ENCODE assay signal across 14 mouse cellular contexts in the genomic region with DNA sequence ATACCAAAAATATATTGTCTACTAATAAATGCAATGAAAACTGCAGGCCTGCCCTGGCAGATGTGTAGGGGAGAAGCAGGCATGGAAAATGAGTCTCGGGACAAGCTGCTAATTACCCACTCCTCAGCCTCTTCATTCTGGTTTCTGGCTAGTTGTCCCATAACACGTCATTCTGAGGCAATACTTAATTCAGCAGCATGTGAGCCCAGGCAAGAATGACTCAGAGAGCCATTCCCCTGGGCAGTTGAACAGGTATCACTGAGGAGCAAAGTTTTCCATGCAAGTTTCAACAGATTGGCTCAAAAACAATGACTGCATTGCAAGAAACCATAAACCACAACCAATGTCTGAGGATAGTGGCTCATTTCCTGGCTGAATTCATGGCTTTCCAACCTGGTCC.
"Had no signal": no experiment of that assay in that cellular context is flagged by ENCODE, and none has a peak within 500 bp of the region (broad histone marks: within the 10 kb centered on the region; RNA-seq: fewer than 3 reads in every experiment).

No protein-coding gene starts in this region.

- H3K4me1 ChIP-seq: limb, embryonic 13.5 days; liver, embryonic 15.5 days; midbrain, embryonic 10.5 days; neural tube, embryonic 13.5 days had no signal

- H3K27ac ChIP-seq: kidney, postnatal 0 days; liver, embryonic 15.5 days; midbrain, embryonic 10.5 days; neural tube, embryonic 13.5 days had no signal

- H3K9me3 ChIP-seq: limb, embryonic 13.5 days; liver, embryonic 15.5 days; midbrain, embryonic 10.5 days; neural tube, embryonic 13.5 days had no signal

- DNase-seq: kidney, adult 2 months; kidney, postnatal 36 days; lung, adult 2 months; lung, postnatal 36 days; midbrain, embryonic 14.5 days; right cerebral cortex, postnatal 14 days; thymus, postnatal 4 days had no signal

- ATAC-seq: lung, postnatal 0 days had no signal

- H3K27me3 ChIP-seq: limb, embryonic 13.5 days; liver, embryonic 15.5 days; neural tube, embryonic 13.5 days had no signal

- H3K4me2 ChIP-seq: limb, embryonic 13.5 days; liver, embryonic 11.5 days; liver, embryonic 15.5 days; neural tube, embryonic 13.5 days had no signal

- H3K9ac ChIP-seq: limb, embryonic 13.5 days; liver, embryonic 15.5 days; neural tube, embryonic 13.5 days had no signal

- H3K36me3 ChIP-seq: limb, embryonic 13.5 days; liver, embryonic 15.5 days; midbrain, embryonic 10.5 days; neural tube, embryonic 13.5 days had no signal

- H3K4me3 ChIP-seq: limb, embryonic 13.5 days; liver, embryonic 15.5 days; midbrain, embryonic 10.5 days; neural tube, embryonic 13.5 days had no signal
